Mouse (Mus musculus) small intestine, adult 2 months (tissue): ENCODE measurements at regions not wholly inside any gene's neighbourhood (a gene's known extent, or its start where the extent isn't known, plus 50 kb on each side); places are given as distances from the start of the nearest gene placed in this dataset.

Experiments
- H3K27ac ChIP-seq: fragments of 200-500 bp; 2 replicates; pipeline ENCODE4 v1.5.1; 2012; ENCODE audit warnings: low read depth, low read length, control low read depth, inconsistent platforms; ENCODE audit not compliant: insufficient read depth
- H3K27me3 ChIP-seq: fragments of 200-500 bp; 2 replicates; pipeline ENCODE4 v1.6.1; 2012; ENCODE audit warnings: mild to moderate bottlenecking, moderate library complexity, low read length, inconsistent platforms; ENCODE audit not compliant: control insufficient read depth, insufficient read depth
- H3K36me3 ChIP-seq: fragments of 200-500 bp; 2 replicates; pipeline ENCODE4 v1.6.1; 2012; ENCODE audit warnings: mild to moderate bottlenecking, low read length, control low read depth, inconsistent platforms; ENCODE audit not compliant: control insufficient read depth, insufficient read depth
- H3K4me1 ChIP-seq: fragments of 200-500 bp; 2 replicates; pipeline ENCODE4 v1.6.1; 2012; ENCODE audit warnings: low read length, inconsistent platforms, mixed read lengths; ENCODE audit not compliant: control insufficient read depth, insufficient read depth, insufficient read length
- H3K4me3 ChIP-seq: fragments of 200-500 bp; 2 replicates; pipeline ENCODE4 v1.5.1; 2012; ENCODE audit warnings: low read depth, mild to moderate bottlenecking, control low read depth, inconsistent platforms, low read length, moderate library complexity
- CTCF ChIP-seq: fragments of 200-500 bp; IDR thresholded peaks from 2 replicates; pipeline ENCODE4 v1.5.1; 2012; ENCODE audit warnings: low read depth, mild to moderate bottlenecking, control low read depth, inconsistent platforms, low read length, moderate library complexity, mixed read lengths; ENCODE audit not compliant: insufficient replicate concordance, insufficient read length; ENCODE audit errors: extremely low read depth
- POLR2A ChIP-seq: fragments of 200-500 bp; IDR thresholded peaks from 2 replicates; pipeline ENCODE4 v1.6.1; 2012; ENCODE audit warnings: low read depth, mild to moderate bottlenecking, control low read depth, inconsistent platforms, low read length, moderate library complexity
- WGBS: fragments of 180-500 bp; shearing (Covaris S2); methylation state at CpG from one replicate; pipeline ENCODE4 v1.1.7; 2018; 5-methylcytosine and 5-hydroxymethylcytosine counted together

DNA sequence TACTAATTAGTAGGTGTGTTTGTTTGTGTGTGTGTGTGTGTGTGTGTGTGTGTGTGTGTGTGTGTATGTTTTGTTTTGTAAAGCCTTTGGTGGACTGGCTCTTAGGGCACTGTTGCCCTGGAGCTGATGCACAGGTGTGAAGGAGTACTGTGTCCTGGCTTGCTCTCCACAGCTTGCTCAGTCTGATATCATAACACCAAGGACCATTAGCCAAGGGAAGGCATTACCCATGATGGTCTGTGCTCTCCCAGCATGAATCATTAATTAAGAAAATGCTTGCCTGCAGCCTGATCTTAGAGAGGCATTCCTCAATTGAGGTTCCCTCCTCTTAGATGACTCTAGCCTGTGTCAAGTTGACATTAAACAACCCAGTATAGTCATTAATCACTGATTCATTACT is 54.7 kb downstream of the Spry2 start:
- Histone ChIP-seq H3K27ac (no peak overlapping the region), H3K4me3 (no peak overlapping the region), H3K4me1 (no peaks in the 10 kb centered on the region), H3K36me3 (no peaks in the 10 kb centered on the region), H3K27me3 (no peaks in the 10 kb centered on the region)
- TF ChIP-seq POLR2A (no peak), CTCF (no peak)

DNA sequence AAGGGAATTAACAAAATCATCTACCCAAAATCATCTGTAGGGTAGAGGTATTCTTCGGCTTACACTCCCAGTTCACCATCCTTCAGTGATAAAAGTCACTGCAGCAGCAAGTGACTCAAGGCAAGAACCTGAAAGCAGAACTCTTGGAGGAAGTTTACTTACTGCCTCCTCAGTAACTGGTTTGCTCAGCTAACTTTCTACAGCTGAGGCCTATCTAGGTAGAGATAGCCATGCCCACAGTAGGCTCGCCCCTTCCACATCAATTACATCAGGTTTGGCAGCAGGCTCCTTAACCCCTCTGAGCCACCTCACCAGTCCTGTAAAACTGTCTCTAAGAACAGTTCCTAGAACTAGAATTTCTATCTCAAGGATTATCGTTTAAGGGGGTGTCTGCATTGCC is 59.1 kb downstream of the Spry2 start:
- no peak overlapping the region for H3K27ac ChIP-seq
- no peak for TF ChIP-seq POLR2A
- no peak for TF ChIP-seq CTCF
- no peaks in the 10 kb centered on the region for H3K27me3 ChIP-seq
- no peak overlapping the region for H3K4me3 ChIP-seq
- H3K4me1 ChIP-seq: no peaks in the 10 kb centered on the region
- 54% methylated on average over 3 of the region's 3 CpGs for WGBS
- H3K36me3 ChIP-seq: no peaks in the 10 kb centered on the region

DNA sequence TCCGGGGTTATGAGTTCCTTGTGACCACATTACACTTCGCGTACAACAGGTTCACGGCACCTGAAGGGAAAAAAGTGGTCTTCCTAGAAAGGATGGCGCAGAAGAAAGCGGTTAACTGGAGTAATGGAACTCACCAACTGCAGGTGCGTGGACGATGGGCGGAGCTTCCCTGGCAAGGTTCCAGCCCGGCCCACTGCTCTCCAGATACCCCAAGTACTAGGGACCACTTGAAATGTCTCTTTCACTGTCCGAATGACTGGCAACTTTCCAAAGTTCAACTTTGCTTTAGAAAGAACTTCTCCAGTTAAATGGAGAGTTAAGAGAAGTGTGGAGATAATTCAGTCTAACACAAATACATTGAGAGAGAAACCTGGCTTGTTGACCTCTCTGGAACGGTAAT is 65.9 kb downstream of the Spry2 start:
- TF ChIP-seq POLR2A (no peak), CTCF (no peak)
- WGBS: 86% methylated on average over 12 of the region's 12 CpGs
- no peak overlapping the region for H3K27ac ChIP-seq

DNA sequence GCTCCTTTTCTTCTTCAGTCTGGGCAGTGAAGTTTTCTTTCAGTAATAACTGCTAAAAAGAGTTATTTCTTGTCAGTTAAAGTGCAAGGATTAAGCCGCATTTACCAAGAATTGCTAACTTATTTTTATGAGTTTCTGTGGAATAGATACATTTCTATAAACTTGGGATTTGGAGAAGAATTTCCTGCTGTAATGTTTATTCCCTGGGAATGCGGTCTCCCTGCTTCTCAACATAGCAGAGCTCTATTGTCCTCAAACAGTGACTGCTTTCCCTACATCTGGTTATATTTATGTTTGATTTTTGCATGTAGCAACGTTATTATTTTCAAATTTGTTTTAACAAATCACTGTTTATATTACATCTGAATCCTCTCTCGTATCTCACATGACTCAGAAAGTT is 66.3 kb downstream of the Spry2 start:
- 72% methylated on average over 4 of the region's 4 CpGs for WGBS

More for the DNA sequence above, 65.9 kb downstream of the Spry2 start:
- Histone ChIP-seq H3K4me3 (no peak overlapping the region), H3K27me3 (no peaks in the 10 kb centered on the region), H3K4me1 (no peaks in the 10 kb centered on the region), H3K36me3 (no peaks in the 10 kb centered on the region)

DNA sequence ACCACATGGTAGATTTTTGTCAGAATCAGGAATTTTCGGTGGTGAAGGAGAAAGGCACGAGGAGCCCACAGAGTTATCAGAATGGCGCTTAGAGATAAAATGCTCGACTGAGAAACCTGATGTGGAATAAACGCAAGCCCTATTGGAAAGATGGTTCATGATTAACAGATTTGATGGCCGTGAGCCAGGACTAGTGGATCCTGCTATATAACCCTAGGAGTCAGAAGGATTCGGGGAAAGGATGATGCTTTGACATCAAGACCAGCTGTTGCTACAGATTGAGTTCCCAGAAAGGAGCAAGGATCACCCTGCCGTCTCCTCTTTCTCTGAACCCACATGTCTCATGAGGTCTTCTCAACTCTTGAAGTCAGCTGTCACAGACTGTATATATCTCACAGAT is 73.5 kb downstream of the Spry2 start:
- 27% methylated on average over 8 of the region's 8 CpGs for WGBS
- H3K4me3 ChIP-seq: no peak overlapping the region
- no peak for TF ChIP-seq POLR2A
- TF ChIP-seq CTCF: no peak

More for the DNA sequence above, 66.3 kb downstream of the Spry2 start:
- no peak overlapping the region for H3K27ac ChIP-seq
- no peak overlapping the region for H3K4me3 ChIP-seq
- no peaks in the 10 kb centered on the region for H3K4me1 ChIP-seq
- no peaks in the 10 kb centered on the region for H3K27me3 ChIP-seq
- no peak for TF ChIP-seq POLR2A
- TF ChIP-seq CTCF: no peak
- no peaks in the 10 kb centered on the region for H3K36me3 ChIP-seq

DNA sequence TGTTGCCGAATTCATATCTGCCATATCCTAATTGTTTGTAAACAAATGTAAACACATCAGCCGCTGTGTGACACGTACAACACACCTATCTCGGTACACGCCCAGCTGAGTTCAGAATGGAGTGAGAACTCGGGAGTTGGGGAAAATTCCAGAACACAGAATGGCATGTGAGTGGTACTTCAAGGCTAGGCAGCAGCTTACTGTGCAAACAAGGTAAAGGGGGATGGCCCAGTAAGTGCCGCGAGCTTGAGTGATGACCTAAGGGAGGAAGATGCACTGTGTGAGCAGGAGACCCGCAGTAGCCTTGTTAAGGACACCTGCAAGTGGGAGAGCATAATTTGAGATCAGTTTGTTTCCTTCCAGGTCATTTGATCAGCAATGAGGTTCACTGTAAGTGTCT is 74.0 kb downstream of the Spry2 start:
- Histone ChIP-seq H3K27me3 (no peaks in the 10 kb centered on the region), H3K36me3 (no peaks in the 10 kb centered on the region), H3K27ac (no peak overlapping the region), H3K4me1 (no peaks in the 10 kb centered on the region; the same call in 1 of the 2 replicates), H3K4me3 (no peak overlapping the region)
- TF ChIP-seq CTCF (no peak), POLR2A (no peak)
- WGBS: 38% methylated on average over 9 of the region's 9 CpGs

More for the DNA sequence above, 73.5 kb downstream of the Spry2 start:
- Histone ChIP-seq H3K36me3 (no peaks in the 10 kb centered on the region), H3K27me3 (no peaks in the 10 kb centered on the region), H3K27ac (no peak overlapping the region), H3K4me1 (no peaks in the 10 kb centered on the region; the same call in 1 of the 2 replicates)

DNA sequence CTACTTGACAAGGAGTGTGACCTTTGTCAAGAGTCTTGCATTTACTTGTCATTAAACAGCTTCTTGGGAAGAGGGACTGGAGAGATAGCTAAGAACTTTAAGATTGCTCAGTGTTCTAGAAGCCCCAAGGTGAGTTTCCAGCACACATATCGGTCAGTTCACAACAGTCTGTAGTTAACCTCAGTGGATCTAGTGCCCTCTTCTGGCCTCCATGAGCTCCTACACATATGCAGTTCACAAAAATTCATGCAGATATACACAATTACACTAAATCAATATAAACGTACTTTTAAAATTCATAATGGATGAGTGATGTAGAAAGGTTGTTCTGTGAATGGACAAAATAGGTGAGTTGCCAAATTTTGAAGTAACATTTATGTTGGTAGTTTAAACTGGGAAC is 77.1 kb downstream of the Spry2 start:
- Histone ChIP-seq H3K27ac (no peak overlapping the region), H3K4me3 (no peak overlapping the region), H3K36me3 (no peaks in the 10 kb centered on the region), H3K27me3 (no peaks in the 10 kb centered on the region), H3K4me1 (peaks cover 3% of the 10 kb centered on the region; the same call in 1 of the 2 replicates)
- TF ChIP-seq CTCF (no peak), POLR2A (no peak)
- 96% methylated on average over 2 of the region's 2 CpGs for WGBS

DNA sequence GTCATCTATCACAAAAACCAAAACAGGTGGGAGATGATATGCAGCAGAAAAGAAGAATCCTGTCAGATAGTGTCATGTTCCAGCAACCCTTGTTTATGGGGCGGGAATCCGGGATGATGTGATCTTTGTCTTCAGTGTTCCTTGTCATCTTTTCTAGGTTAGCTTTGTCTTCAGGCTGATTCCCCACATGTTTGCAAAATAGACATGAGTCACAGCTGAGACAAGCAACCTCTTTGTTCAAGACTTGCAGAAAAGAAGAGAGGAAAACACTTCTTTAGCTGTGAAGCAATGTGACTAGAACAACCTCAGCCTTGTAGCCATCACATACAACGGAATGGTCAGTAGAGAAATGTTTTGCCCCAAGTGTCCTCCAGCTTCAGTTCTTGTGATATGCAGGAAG is 77.8 kb downstream of the Spry2 start:
- no peaks in the 10 kb centered on the region for H3K27me3 ChIP-seq
- peaks cover 3% of the 10 kb centered on the region; the same call in 1 of the 2 replicates for H3K4me1 ChIP-seq
- H3K27ac ChIP-seq: no peak overlapping the region
- H3K4me3 ChIP-seq: no peak overlapping the region
- WGBS: 93% methylated on average over 3 of the region's 3 CpGs
- no peaks in the 10 kb centered on the region for H3K36me3 ChIP-seq
- no peak for TF ChIP-seq CTCF
- TF ChIP-seq POLR2A: no peak
